Mouse (Mus musculus) heart, embryonic 14.5 days (tissue): ENCODE results near the gene Pgpep1. TPM values are rescaled to one million over a fixed set of nuclear protein-coding genes. Genes with fewer than 3 reads are reported as not detected.

Experiments used
- ATAC-seq: fragments of 200-750 bp; cut with Nextera tagmentation; 2 replicates; pipeline ENCODE4 v1.8.0; 2017; ENCODE audit warnings: low read depth, moderate TSS enrichment; ENCODE audit not compliant: insufficient number of reproducible peaks, insufficient read depth, low FRiP score
- H3K27ac ChIP-seq, 2 experiments: fragments of 200-500 bp in 1 of 2; fragments of 300-500 bp in 1 of 2; sonication (generic) in 1 of 2; replicated peaks in 1 of 2; 2 replicates each; pipeline ENCODE4 v1.5.1; 2012 to 2014; ENCODE audit warnings: low read depth in 2 of 2, low read length in 2 of 2, control low read depth in 1 of 2, mild to moderate bottlenecking in 1 of 2, mixed read lengths in 1 of 2; ENCODE audit not compliant: control insufficient read depth in 1 of 2, insufficient read depth in 1 of 2
- H3K27me3 ChIP-seq: fragments of 300-500 bp; sonication (generic); 2 replicates; pipeline ENCODE4 v1.6.1; 2014; ENCODE audit warnings: mild to moderate bottlenecking, low read length, control low read depth; ENCODE audit not compliant: control insufficient read depth, insufficient read depth
- H3K36me3 ChIP-seq: fragments of 300-500 bp; sonication (generic); 2 replicates; pipeline ENCODE4 v1.6.1; 2014; ENCODE audit warnings: mild to moderate bottlenecking, control low read depth, low read length, mixed read lengths; ENCODE audit not compliant: control insufficient read depth, insufficient read depth
- H3K4me1 ChIP-seq, 2 experiments: fragments of 200-500 bp in 1 of 2; fragments of 300-500 bp in 1 of 2; sonication (generic) in 1 of 2; 2 replicates each; pipeline ENCODE4 v1.6.1; 2012 to 2014; ENCODE audit warnings: low read length in 2 of 2, control low read depth in 1 of 2, mixed read lengths in 1 of 2; ENCODE audit not compliant: control insufficient read depth in 2 of 2, insufficient read depth in 2 of 2
- H3K4me2 ChIP-seq: fragments of 300-500 bp; sonication (generic); 2 replicates; pipeline ENCODE4 v1.6.1; 2014; ENCODE audit warnings: mild to moderate bottlenecking, low read length
- H3K4me3 ChIP-seq, 2 experiments: fragments of 200-500 bp in 1 of 2; fragments of 300-500 bp in 1 of 2; sonication (generic) in 1 of 2; 2 replicates each; pipeline ENCODE4 v1.5.1; 2012 to 2014; ENCODE audit warnings: low read length in 2 of 2, mild to moderate bottlenecking in 2 of 2, control low read depth in 1 of 2, low read depth in 1 of 2, moderate library complexity in 1 of 2; ENCODE audit not compliant: control insufficient read depth in 1 of 2, insufficient read depth in 1 of 2
- H3K9ac ChIP-seq: fragments of 300-500 bp; sonication (generic); 2 replicates; pipeline ENCODE4 v1.6.1; 2014; ENCODE audit warnings: mild to moderate bottlenecking, low read length
- H3K9me3 ChIP-seq: fragments of 300-500 bp; sonication (generic); 2 replicates; pipeline ENCODE4 v1.6.1; 2016; ENCODE audit warnings: low read length, control low read depth; ENCODE audit not compliant: control insufficient read depth
- WGBS: fragments of 180-500 bp; shearing (Covaris S2); extraction: QIAGEN DNeasy Blood & Tissue Kit; methylation state at CpG from one replicate; pipeline ENCODE4 v1.1.7; 2014; 5-methylcytosine and 5-hydroxymethylcytosine counted together
- polyA plus RNA-seq: library from polyadenylated mRNA; unstranded; fragments of >200 nt; fragmentation: Nextera tagmentation; extraction: Ambion mirVana; gene quantifications from 2 replicates; pipeline ENCODE4 v1.2.1, GENCODE M21; 2014

Gene Pgpep1
- polyA plus RNA-seq, 1 experiment from 2014 or later = 46.6 TPM

DNA sequence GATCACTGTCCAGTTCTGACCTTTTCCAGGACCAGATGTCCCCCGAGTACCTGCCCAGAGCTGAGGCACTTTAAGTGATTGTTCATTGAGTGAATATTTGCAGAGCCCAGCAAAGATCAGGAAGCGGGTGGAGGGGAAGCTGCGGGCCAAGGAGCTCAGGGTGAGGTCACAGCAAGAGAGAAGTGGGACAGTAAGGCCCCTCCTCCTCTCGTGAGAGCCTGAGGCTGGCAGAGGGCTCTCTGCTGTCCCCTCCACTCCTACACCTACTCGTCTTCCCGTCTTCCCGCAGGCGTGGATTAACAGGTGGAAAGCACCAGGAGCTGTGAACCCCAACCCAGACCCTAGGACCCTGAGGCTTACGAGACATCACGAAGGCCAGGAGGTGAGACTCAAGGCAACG lies 43.5 kb downstream of the Pgpep1 start:
- H3K4me1 ChIP-seq = peaks cover 2% of the 10 kb centered on the region in 2 experiments; a peak in 1 of 4 replicates
- H3K4me2 ChIP-seq = no peak overlapping the region
- H3K27me3 ChIP-seq = peaks cover 9% of the 10 kb centered on the region; the same call in 1 of the 2 replicates
- no peak for ATAC-seq
- no peak overlapping the region for H3K4me3 ChIP-seq
- H3K27ac ChIP-seq = no peak overlapping the region
- H3K9ac ChIP-seq = no peak overlapping the region
- H3K9me3 ChIP-seq = no peaks in the 10 kb centered on the region
- WGBS = 56% methylated on average over 11 of the region's 11 CpGs
- no peaks in the 10 kb centered on the region for H3K36me3 ChIP-seq

DNA sequence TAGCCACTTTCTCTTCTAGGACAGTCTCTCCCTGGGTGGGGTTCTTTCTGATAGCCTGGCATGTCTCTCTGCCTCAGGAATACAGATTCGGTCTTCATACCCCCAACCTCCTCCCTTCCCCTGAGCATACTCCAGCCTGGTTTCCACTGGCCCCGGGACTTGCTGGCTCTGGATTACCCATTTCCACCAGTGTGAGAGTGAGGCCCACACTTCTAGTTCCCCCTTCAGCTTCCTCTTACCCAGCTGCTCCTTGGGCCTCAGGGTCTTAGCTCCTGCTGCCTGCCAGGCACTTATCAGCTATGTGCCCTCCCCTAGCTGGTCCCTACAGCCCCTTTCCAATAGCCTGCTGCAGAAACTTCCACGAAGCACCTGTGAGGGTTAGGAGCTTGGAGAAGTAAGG lies 44.3 kb downstream of the Pgpep1 start, which contains the start of gene Lrrc25:
TSS of gene Lrrc25 (plus strand) at position 262 of the 400 bp plus-strand sequence.
- no peak for ATAC-seq
- peaks cover 3% of the 10 kb centered on the region in 2 experiments; a peak in 2 of 4 replicates for H3K4me1 ChIP-seq
- peaks cover 5% of the 10 kb centered on the region; the same call in 1 of the 2 replicates for H3K27me3 ChIP-seq
- H3K9ac ChIP-seq = no peak within 1 kb of the TSS
- no peak within 1 kb of the TSS for H3K4me3 ChIP-seq
- H3K36me3 ChIP-seq = no peaks in the 10 kb centered on the region
- WGBS = 68% methylated on average over 3 of the region's 3 CpGs
- H3K4me2 ChIP-seq = no peak within 1 kb of the TSS
- H3K9me3 ChIP-seq = no peaks in the 10 kb centered on the region
- H3K27ac ChIP-seq = no peak within 1 kb of the TSS

DNA sequence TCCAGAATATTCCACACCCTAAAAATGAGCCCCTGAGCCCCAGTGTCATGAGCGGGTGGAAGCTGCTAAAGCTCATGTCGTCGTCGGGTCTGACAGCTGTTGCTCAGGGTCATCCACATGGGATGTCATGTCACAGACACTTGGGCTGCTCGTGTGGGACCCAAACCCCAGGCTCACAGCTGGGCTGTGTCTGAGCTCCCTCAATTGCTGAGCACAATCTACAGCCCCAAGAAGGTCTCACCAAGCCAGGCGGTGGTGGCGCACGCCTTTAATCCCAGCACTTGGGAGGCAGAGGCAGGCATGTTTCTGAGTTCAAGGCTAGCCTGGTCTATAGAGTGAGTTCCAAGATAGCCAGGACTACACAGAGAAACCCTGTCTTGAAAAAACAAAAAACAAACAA lies 44.9 kb downstream of the Pgpep1 start:
- Histone ChIP-seq H3K27me3 (peaks cover under 1% of the 10 kb centered on the region; the same call in 1 of the 2 replicates), H3K9me3 (no peaks in the 10 kb centered on the region), H3K9ac (no peak overlapping the region), H3K4me1 (peaks cover 6 to 7% of the 10 kb centered on the region in 2 experiments; a peak in 3 of 4 replicates), H3K4me2 (no peak overlapping the region), H3K4me3 (no peak overlapping the region), H3K36me3 (no peaks in the 10 kb centered on the region), H3K27ac (no peak overlapping the region)
- ATAC-seq = no peak
- 83% methylated on average over 8 of the region's 8 CpGs for WGBS

DNA sequence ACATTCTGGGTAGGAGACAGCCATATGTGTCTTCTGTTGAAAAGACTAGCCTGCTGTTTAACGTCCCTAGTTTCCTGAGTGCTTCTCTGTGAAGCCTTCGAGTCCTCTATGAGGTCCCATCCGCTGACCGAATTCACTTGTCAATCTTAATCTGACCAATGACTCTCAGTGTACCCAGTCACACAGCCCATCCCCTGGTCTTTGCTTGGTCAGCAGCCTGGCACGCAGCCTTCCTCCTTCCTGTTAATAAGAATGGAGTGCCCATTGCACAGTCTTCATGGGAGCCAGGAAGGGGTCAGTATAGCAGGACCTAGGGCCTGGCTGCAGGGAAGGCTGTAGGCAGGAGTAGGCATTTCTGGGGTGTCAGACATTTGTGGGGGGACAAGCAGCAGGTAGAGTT lies 45.7 kb downstream of the Pgpep1 start:
- WGBS = 67% methylated on average over 5 of the region's 5 CpGs
- Histone ChIP-seq H3K9ac (no peak overlapping the region), H3K4me2 (no peak overlapping the region), H3K9me3 (no peaks in the 10 kb centered on the region), H3K27ac (no peak overlapping the region), H3K4me3 (no peak overlapping the region), H3K4me1 (peaks cover 8 to 10% of the 10 kb centered on the region in 2 experiments; a peak in 3 of 4 replicates), H3K36me3 (no peaks in the 10 kb centered on the region), H3K27me3 (no peaks in the 10 kb centered on the region)
- no peak for ATAC-seq

DNA sequence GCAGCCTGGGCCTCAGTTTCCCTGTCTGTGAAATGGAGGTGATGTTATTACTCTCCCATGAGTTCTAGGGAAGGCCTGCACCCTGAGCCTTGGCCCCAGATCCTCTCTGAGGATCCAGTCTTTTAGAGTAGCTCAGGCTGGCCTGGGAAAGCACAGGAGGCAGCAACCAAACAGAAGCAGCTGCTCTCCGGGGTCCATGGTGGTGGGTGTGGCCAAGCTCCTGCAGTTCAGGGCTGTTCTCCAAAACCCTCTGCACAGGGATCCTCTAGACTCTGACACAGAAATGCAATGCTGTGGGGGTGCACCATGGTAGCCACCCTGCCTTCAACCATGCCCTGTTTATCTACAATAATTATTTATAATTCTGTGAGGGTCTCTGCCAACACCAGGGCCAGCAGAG lies 46.4 kb downstream of the Pgpep1 start:
- no peak overlapping the region for H3K4me2 ChIP-seq
- 19% methylated on average over 1 of the region's 1 CpGs for WGBS

DNA sequence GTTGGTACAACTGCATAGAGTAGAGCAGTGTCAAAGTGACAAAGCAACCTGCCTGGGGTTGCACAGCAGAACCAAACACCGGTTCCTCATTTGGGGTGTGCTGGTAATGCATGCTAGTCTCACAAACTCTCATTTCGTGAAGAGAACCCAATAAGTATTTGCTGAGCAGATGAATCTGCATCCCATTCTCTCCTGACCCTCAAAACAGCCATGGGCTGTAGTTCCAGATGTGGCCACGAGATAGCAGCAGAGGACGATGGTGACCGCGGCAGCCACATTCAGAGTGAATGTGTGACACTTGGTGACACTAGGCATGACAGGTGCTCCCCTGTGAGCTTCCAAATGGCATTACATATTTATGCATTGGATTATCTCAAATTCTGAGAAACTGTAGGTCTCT lies 48.3 kb downstream of the Pgpep1 start:
- Histone ChIP-seq H3K4me3 (peak overlapping the region; percentile 48 to 64), H3K4me2 (peak overlapping the region; percentile 99), H3K27me3 (no peaks in the 10 kb centered on the region), H3K36me3 (no peaks in the 10 kb centered on the region), H3K9ac (peak overlapping the region; percentile 77), H3K4me1 (peaks cover 19 to 25% of the 10 kb centered on the region in 2 experiments; a peak in 3 of 4 replicates), H3K27ac (peak overlapping the region; percentile 30 to 94; a peak in 3 of 4 replicates), H3K9me3 (no peaks in the 10 kb centered on the region)
- WGBS = 0% methylated on average over 6 of the region's 6 CpGs
- no peak for ATAC-seq

More for the DNA sequence above, 46.4 kb downstream of the Pgpep1 start:
- no peaks in the 10 kb centered on the region for H3K9me3 ChIP-seq
- no peak overlapping the region for H3K4me3 ChIP-seq
- peaks cover 13 to 16% of the 10 kb centered on the region in 2 experiments; a peak in 3 of 4 replicates for H3K4me1 ChIP-seq
- no peak overlapping the region for H3K9ac ChIP-seq
- ATAC-seq = no peak
- H3K27me3 ChIP-seq = no peaks in the 10 kb centered on the region
- no peaks in the 10 kb centered on the region for H3K36me3 ChIP-seq
- H3K27ac ChIP-seq = no peak overlapping the region

DNA sequence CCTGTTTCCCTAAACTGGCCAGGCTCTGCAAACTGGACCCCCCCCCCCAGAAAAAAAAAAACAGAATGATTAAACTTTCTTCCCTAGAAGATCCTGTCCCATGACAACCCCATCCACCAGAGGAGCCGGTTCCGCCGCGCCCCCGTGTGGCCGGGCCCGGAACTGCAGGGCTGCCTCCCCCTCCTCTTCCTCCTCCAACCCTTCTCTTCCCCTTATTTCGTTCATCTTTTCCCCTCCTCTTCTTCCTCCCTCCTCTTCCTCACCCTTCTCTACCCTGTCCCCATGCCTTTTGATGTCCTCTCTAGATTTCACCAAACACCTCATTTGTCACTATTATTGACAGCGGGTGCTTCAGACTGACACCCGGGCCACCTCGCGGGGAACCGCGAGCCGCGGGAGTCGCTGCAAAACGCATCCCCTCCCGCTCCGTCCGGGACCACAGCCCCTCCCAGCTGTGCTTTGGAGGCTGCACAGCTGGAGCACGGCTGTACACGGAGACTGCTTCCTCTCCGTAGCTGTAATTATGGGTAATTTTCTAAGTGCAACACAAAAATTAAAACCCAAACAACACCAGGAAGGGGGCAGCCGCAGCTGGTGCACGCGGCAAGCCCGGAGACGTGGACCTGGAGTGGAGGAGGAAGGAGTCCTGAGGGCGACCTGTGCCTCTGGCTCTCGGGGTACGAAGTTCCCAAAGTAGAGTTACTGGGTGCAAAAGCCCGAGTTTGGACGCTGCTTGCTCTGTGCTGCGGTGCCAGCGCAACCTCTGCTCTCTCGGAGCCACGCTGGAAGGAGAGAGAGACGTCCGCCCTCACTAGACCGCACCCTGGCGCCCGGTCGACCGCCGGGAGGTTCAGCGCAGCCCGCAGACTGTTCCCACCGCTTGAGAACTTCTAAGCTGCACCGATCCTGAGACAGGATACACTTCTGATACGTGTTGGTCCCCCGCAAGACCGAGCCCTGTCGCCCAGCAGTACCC lies 49.1 kb downstream of the Pgpep1 start:
- no peaks in the 10 kb centered on the region for H3K9me3 ChIP-seq
- H3K9ac ChIP-seq = peak overlapping the region; percentile 77
- no peaks in the 10 kb centered on the region for H3K36me3 ChIP-seq
- H3K27me3 ChIP-seq = no peaks in the 10 kb centered on the region
- H3K4me2 ChIP-seq = peak overlapping the region; percentile 99
- WGBS = under 1% methylated on average over 54 of the region's 54 CpGs
- H3K27ac ChIP-seq = peak overlapping the region; percentile 80 to 94; a peak in 3 of 4 replicates
- H3K4me3 ChIP-seq = peak overlapping the region; percentile 54 to 64
- no peak for ATAC-seq
- peaks cover 20 to 26% of the 10 kb centered on the region in 2 experiments; a peak in 3 of 4 replicates for H3K4me1 ChIP-seq
